Mouse (Mus musculus) ES-E14 (cell line): ENCODE data around the gene Gpc6. TPM values are rescaled to one million over a fixed set of nuclear protein-coding genes. Genes with fewer than 3 reads are reported as not detected.

Experiments
- DNase-seq: peaks from one replicate; pipeline ENCODE4 v3.0.0-alpha.2; 2013; ENCODE audit warnings: low read depth, low spot score
- H3K27ac ChIP-seq: 2 replicates; pipeline ENCODE4 v1.5.1; 2012; ENCODE audit warnings: low read depth, mild to moderate bottlenecking, low read length, moderate library complexity, mixed read lengths; ENCODE audit not compliant: poor library complexity, insufficient read depth, severe bottlenecking
- H3K36me3 ChIP-seq: 2 replicates; pipeline ENCODE4 v1.6.1; 2012; ENCODE audit warnings: mild to moderate bottlenecking, low read length, moderate library complexity, mixed read lengths; ENCODE audit not compliant: control insufficient read depth, poor library complexity, insufficient read depth, severe bottlenecking
- H3K4me1 ChIP-seq, 2 experiments: fragments of 150-350 bp in 1 of 2; sonication (generic) in 1 of 2; 2 replicates each; pipeline ENCODE4 v1.6.1; 2012; ENCODE audit warnings: low read length in 2 of 2, mild to moderate bottlenecking in 1 of 2, mixed read lengths in 1 of 2; ENCODE audit not compliant: control insufficient read depth in 2 of 2, insufficient read depth in 2 of 2, poor library complexity in 1 of 2
- H3K4me3 ChIP-seq, 2 experiments: fragments of 150-350 bp in 1 of 2; sonication (generic) in 1 of 2; 2 replicates each; pipeline ENCODE4 v1.5.1; 2012; ENCODE audit warnings: low read length in 2 of 2, low read depth in 1 of 2, mild to moderate bottlenecking in 1 of 2, mixed read lengths in 1 of 2; ENCODE audit not compliant: insufficient read depth in 1 of 2, poor library complexity in 1 of 2, severe bottlenecking in 1 of 2
- H3K9ac ChIP-seq: 2 replicates; pipeline ENCODE4 v1.6.1; 2012; ENCODE audit warnings: low read depth, mild to moderate bottlenecking, low read length, mixed read lengths; ENCODE audit not compliant: poor library complexity, insufficient read depth, severe bottlenecking
- H3K9me3 ChIP-seq: fragments of 150-350 bp; sonication (generic); 2 replicates; pipeline ENCODE4 v1.6.1; 2012; ENCODE audit warnings: low read depth, mild to moderate bottlenecking, low read length; ENCODE audit not compliant: control insufficient read depth, insufficient read depth
- CHD2 ChIP-seq: IDR thresholded peaks from 2 replicates; pipeline ENCODE4 v1.6.1; 2014; ENCODE audit warnings: mild to moderate bottlenecking, low read depth, low read length, inconsistent platforms
- HCFC1 ChIP-seq: IDR thresholded peaks from 2 replicates; pipeline ENCODE4 v1.6.1; 2012; ENCODE audit warnings: low read length, inconsistent platforms, borderline replicate concordance; ENCODE audit not compliant: insufficient read depth
- MAFK ChIP-seq: IDR thresholded peaks from 2 replicates; pipeline ENCODE4 v1.6.1; 2014; ENCODE audit warnings: mild to moderate bottlenecking, low read depth, low read length, inconsistent platforms; ENCODE audit not compliant: insufficient read depth
- ZC3H11A ChIP-seq: IDR thresholded peaks from 2 replicates; pipeline ENCODE4 v1.6.1; 2012; ENCODE audit warnings: low read depth, mild to moderate bottlenecking, inconsistent platforms, low read length, borderline replicate concordance
- ZNF384 ChIP-seq: IDR thresholded peaks from 2 replicates; pipeline ENCODE4 v1.6.1; 2012; ENCODE audit warnings: low read depth, low read length, inconsistent platforms
- in situ Hi-C, 2 experiments: fragments of 600-800 bp; cut with MboI; formaldehyde crosslinking; loops; one replicate each; pipeline ENCODE4 v1.15.1; 2025; ENCODE audit warnings: low sequenced_read_pairs in 2 of 2, inconsistent platforms in 1 of 2; ENCODE audit not compliant: unreplicated experiment in 2 of 2
- total RNA-seq: library from RNA; depleted of rRNA; stranded (reverse); fragments of 300-350 nt; gene quantifications from 2 replicates; pipeline ENCODE4 v1.2.3, GENCODE M21; 2012

Gene Gpc6
- total RNA-seq, 1 experiment, result 3.2 TPM

- Histone ChIP-seq H3K4me3 (no peak overlapping the region), H3K9ac (no peak overlapping the region), H3K36me3 (no peaks in the 10 kb centered on the region), H3K4me1 (no peaks in the 10 kb centered on the region), H3K9me3 (no peaks in the 10 kb centered on the region), H3K27ac (no peak overlapping the region)
- in situ Hi-C loops, result no loop called here
- no peak for DNase-seq
- no peak for TF ChIP-seq ZNF384
- no peak for TF ChIP-seq HCFC1
- no peak for TF ChIP-seq ZC3H11A
- TF ChIP-seq MAFK, result no peak
- TF ChIP-seq CHD2, result no peak
Observed at GRCm38 (mm10) chr14:117562146-117562545, 637.0 kb downstream of the Gpc6 start.

GRCm38 (mm10) chr14:117569278-117569677, 644.2 kb downstream of the Gpc6 start:
- H3K36me3 ChIP-seq, result no peaks in the 10 kb centered on the region
- DNase-seq, result no peak
- TF ChIP-seq ZNF384 (no peak), CHD2 (no peak), ZC3H11A (no peak), HCFC1 (no peak)
- no peak overlapping the region for H3K4me3 ChIP-seq
- no peak overlapping the region for H3K9ac ChIP-seq
- no peaks in the 10 kb centered on the region for H3K4me1 ChIP-seq
- H3K27ac ChIP-seq, result no peak overlapping the region
- in situ Hi-C loops, result no loop called here
- H3K9me3 ChIP-seq, result no peaks in the 10 kb centered on the region

- Histone ChIP-seq H3K27ac (no peak overlapping the region), H3K9ac (no peak overlapping the region), H3K4me3 (no peak overlapping the region), H3K4me1 (no peaks in the 10 kb centered on the region), H3K36me3 (no peaks in the 10 kb centered on the region), H3K9me3 (no peaks in the 10 kb centered on the region)
- DNase-seq, result no peak
- no peak for TF ChIP-seq ZC3H11A
- no peak for TF ChIP-seq HCFC1
- no peak for TF ChIP-seq MAFK
- no peak for TF ChIP-seq ZNF384
- no peak for TF ChIP-seq CHD2
- in situ Hi-C loops, result no loop called here
Observed at GRCm38 (mm10) chr14:117572213-117572612, 647.1 kb downstream of the Gpc6 start.

- no peak overlapping the region for H3K27ac ChIP-seq
- H3K4me1 ChIP-seq, result no peaks in the 10 kb centered on the region
- no peak for DNase-seq
- H3K9me3 ChIP-seq, result no peaks in the 10 kb centered on the region
- H3K4me3 ChIP-seq, result no peak overlapping the region
- in situ Hi-C loops, result no loop called here
- H3K36me3 ChIP-seq, result no peaks in the 10 kb centered on the region
- no peak for TF ChIP-seq MAFK
- no peak overlapping the region for H3K9ac ChIP-seq
Observed at GRCm38 (mm10) chr14:117574216-117574615, 649.1 kb downstream of the Gpc6 start.

GRCm38 (mm10) chr14:117581740-117582139, 656.6 kb downstream of the Gpc6 start:
- no peaks in the 10 kb centered on the region for H3K9me3 ChIP-seq
- in situ Hi-C loops, result no loop called here
- no peak overlapping the region for H3K9ac ChIP-seq
- DNase-seq, result no peak
- no peaks in the 10 kb centered on the region for H3K4me1 ChIP-seq
- H3K4me3 ChIP-seq, result no peak overlapping the region
- H3K36me3 ChIP-seq, result no peaks in the 10 kb centered on the region
- TF ChIP-seq MAFK (no peak), CHD2 (no peak), ZNF384 (no peak), HCFC1 (no peak), ZC3H11A (no peak)
- H3K27ac ChIP-seq, result no peak overlapping the region
